Mouse (Mus musculus): ENCODE results near the gene Epha1.
A peak's percentile ranks its signal among the peaks of the same experiment; 100 is the strongest.

The Epha1 gene

DNA sequence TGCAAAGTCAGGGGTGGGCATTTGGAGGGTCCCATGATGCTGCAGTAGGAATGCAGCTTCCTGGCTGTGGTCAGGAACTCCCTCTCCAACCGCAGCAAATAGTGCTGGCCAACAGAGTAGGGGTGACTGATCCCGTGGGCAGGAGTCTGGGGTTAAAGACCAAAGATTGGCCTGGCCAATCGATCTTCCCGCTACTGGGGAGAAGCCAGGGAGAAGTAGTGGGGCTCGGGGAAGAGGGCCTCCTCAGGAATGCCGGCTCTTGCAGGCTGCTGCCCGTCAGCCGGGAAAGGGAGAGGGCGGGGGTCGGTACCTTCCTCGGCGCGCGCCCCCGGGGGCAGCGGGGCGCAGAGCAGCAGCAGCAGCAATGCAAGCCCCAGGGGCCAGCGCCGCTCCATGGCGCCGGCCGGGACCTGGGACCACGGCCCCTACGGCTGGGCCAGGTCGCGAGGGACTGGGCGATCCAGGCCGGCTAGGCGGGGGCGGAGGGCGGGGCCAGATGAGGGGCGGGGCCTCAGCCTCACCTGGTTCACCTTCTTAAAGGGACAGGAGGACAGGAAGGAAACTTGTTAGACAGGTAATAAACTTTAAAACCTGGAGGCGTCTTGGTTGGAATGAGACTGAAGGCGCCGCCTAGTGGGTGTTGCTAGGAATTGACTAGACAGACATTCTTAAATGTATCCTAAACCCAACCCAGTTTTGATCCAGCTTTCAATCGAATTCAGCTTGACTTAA is at the start of gene Epha1:
TSS of gene Epha1 (minus strand) at position 453 of the 732 bp plus-strand sequence.
- DNase-seq, result peak; percentile 75 to 77

GRCm38 (mm10) chr6:42421439-42421838 is 48.4 kb upstream of the Epha1 start:
- DNase-seq, result peak; percentile 75 to 79

DNA sequence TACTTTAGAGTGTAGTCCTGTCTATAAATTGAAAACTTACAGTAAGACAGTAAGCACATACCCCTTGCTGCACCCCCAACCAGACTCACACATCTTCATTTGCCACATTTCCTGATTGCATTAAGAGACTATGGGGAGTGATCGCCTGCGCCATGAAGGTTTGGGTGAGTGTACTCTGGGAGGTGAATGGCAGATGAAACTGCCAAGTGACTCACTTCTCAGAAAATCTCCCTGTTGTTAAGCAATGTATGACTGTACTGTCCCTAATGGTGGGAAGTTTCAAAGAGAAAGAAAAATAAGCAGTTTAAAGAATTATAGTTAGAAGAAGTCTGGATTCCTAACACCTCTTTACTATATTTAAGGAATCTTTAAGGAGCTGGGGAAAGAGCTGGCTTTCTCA is 46.4 kb upstream of the Epha1 start:
- DNase-seq, result no peak

DNA sequence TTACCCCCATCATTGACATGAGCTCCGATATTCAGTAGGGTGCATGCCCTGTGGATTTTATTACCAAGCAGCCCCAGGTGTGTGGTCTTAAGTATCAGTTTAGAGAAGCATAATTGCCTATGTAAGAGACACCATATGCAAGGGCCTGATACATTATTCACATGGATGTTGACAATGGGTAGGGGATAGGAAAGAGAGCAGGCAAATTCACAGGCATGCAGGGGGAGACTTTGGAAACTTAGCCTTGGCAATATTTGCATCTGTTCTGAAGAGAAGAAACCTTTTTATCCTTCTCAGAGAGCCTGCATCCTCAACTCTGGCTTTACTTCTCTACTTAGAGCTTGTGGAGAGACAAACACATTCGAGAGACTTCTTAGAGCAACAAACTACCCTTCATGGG is 32.1 kb upstream of the Epha1 start, which contains the start of gene Tas2r135:
TSS of gene Tas2r135 (plus strand) at position 301 of the 400 bp plus-strand sequence.
- DNase-seq, result no peak

DNA sequence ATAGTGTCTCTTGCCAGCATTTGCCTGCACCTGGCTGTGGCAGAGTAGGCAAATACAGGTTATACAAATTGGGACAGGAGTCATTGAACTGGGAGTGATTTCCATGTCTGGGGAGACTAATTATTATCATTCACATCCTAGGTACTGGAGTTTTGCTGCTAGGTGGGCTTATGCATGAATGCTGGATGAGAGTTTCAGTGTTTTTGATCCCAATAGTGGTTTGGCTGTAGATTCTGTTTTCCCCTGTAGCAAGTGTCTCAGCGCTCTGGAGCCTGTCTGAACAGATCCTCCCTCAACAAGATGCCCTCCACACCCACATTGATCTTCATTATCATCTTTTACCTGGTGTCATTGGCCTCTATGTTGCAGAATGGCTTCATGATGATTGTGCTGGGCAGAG is 26.9 kb upstream of the Epha1 start, which contains the start of gene Tas2r143:
TSS of gene Tas2r143 (plus strand) at position 301 of the 400 bp plus-strand sequence.
- no peak for DNase-seq

- DNase-seq, result no peak
These were observed 25.9 kb upstream of the Epha1 start for GRCm38 (mm10) chr6:42398998-42399397.

DNA sequence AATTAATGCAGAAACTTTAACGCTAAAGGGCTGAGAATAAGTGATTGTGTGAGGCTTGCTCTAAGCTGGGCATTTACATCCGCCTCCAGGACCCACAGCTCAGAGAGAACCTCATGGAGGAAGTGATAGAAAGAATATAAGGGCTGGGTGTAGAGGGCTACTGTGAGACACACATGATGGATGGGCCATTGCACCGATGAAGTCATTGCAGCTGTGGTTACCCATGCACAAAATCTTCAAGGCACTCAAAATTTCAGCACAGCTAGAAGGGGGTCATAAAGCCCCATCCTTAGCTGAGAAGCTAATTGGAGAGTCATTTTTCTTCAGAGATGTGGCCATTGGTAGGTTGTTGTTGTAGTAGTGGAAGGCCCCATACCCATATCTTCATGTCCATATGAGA is 25.2 kb upstream of the Epha1 start:
- DNase-seq, result peak; percentile 50 to 55

GRCm38 (mm10) chr6:42397041-42397657 is 24.1 kb upstream of the Epha1 start:
- peak; percentile 40 to 54 for DNase-seq

- peak in 1 of 2 experiments; percentile 15 for DNase-seq
These were observed 23.1 kb upstream of the Epha1 start for GRCm38 (mm10) chr6:42395960-42396809.

DNA sequence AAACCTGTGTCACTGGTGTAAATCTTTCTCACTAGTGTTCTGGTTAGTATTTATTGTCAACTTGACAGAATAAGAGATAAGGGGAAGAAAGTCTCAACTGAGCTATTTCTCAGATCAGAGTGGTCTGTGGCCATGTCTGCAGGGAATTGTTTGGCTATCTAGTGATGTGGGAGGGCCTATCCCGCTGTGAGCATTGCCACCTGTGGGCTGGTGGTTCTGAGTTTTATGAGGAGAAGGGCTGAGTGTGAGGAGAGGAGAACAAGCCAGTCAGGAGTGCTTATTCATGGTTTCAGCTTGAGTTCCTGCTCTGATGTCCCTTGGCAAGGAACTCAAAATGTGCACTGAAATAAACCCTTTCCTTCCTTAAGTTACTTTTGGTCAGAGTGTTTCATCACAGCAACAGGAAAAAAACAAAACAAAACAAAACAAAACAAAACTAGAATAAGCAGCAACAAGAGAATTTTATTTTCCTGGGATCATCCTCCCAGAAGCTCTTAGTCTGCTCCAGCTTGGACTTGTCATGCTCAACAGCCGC is 18.8 kb upstream of the Epha1 start:
- DNase-seq, result no peak

DNA sequence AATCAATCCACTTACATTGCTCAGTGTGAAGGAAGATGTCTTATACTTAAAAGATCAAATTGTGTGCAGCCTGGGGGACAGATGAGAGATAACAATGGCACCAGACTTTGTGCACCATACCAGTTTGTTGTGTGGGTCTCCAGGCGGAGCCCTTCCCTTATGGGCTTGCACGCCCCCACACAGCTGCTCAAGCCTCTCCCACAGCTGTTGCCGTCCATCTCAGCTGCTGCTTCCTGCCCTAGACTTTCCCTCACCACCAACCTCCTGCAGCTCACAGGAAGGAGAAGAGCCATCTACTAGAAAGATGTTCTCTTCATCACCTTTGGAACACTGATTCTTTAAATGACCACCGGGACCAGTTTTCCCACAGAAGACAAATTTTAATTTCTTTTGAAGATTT is 12.6 kb upstream of the Epha1 start:
- DNase-seq, result no peak

GRCm38 (mm10) chr6:42383360-42383759 is 10.3 kb upstream of the Epha1 start:
- no peak for DNase-seq

GRCm38 (mm10) chr6:42381916-42382381 is 8.9 kb upstream of the Epha1 start:
- no peak for DNase-seq

GRCm38 (mm10) chr6:42381221-42381620 is 8.2 kb upstream of the Epha1 start:
- no peak for DNase-seq

- DNase-seq, result peak; percentile 53 to 57
These were observed 7.5 kb upstream of the Epha1 start for GRCm38 (mm10) chr6:42380416-42381144.

DNA sequence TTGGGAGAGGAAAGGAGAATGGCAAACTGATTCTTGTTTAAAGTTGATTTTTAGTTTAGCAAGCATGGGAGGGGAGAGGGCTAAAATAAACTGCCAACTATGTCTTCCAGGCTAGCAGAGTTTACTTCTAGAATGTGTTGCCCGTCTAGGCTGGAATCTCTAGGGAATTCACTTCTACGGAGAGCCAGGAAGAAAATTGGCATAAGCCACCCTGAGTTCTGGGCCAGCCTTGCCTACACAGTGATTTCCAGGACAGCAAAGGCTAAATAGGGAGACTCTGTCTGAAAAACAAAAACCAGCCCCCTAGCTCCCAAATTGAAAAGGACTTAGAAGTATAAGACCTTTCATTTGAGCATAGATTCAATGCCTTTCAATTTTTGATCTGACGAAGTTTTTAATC is 6.5 kb upstream of the Epha1 start:
- no peak for DNase-seq

DNA sequence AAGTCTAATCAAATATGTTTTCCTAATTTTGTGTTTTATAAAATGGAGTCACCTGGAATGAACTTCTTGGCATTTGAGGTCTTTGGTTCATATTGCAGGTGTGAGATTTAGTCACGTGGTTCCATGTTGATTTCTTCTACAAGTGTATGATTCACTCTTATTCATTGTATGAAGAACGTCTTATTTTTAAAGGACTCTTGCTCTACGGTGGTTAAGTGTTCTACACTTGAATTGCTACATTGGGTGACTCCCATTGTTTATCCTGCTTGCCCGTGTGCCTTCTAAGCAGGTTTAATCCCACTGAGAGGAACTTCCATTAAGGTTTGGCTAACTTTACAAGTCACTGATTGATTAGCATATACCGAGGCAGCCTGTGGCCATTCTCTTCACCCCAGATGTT is 4.2 kb upstream of the Epha1 start:
- DNase-seq, result no peak

DNA sequence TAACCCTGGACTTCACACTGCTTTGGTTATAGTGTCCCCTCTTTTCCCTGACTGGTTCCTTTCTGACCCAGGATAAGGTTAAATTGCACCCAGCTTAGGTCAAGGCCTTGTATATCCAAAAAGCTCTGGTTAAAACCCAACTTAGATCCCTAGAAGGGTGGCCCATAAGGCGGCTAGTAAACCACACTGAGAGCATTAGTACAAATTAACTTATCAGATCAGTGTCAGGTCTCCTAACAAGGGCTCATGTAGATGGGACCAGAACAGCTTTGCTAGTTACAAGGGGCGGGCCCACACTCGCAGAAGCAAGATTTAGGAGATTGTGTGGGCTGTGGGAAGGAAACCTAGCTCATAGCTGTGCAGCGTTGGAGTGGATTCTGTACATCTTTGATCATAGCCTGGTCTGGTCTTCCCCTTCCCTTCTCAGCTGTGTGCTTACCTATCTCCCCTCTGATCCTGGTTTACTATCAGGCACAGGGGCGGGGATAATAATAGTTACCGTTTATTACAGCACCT is 3.5 kb upstream of the Epha1 start:
- no peak for DNase-seq

DNA sequence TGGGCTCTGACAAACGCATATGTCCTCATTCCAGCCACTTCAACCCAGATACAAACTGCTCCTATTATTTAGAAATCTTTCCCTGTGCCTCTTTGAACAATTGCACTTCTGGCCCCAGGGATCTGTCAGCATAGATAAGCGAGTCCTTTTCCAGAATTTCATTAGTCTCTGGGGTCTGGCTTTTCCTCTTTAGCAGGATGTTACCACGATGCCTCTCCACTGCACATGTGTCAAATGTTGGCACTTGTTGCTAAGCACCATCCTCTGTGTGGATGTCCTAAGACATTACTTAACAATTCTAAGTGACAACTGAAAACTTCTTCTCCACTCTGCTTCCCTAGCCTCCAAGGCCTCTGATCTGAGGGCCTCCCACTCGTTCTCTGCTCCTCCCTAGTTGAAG is 2.9 kb upstream of the Epha1 start:
- DNase-seq, result no peak

DNA sequence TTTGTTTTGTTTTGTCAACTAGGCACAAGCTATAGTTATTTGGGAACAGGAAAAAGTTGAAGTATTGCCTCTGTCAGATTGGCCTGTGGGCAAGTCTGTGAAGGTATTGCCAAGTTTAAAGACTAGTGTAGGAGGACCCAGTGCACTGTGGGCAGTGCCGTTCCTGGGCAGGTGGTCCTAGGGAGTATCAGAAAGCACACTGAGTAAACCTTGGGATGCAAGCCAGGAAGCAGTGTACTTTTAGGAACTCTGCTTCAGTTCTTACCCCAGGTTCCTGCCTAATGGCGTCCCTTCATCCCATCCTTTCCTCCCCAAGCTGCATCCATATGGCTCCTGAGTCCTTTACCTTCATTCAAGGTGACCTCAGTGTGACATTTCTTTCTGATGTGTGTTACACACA is 2.1 kb upstream of the Epha1 start:
- no peak for DNase-seq

DNA sequence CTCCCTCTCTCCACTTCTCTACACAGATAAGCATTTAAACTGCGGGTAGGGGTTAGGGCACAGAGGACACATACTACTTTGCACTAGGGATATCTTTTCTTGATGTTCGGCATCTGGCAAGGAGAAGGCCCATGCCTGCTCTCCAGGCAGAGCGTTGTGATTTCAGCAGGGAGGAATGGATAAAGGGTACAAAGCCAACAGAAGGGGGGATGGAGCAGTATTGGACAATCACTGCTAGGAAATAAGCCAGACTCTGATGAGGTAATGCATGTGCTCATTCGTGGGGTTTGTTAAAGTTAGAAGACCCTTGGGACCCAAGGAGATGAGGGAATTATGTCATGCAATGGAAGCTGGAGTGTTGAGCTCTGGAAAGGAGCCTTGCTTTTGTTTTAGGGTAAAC is 1.6 kb upstream of the Epha1 start:
- DNase-seq, result no peak
